Mouse (Mus musculus) MEL (cell line): ENCODE measurements at regions not wholly inside any gene's neighbourhood (a gene's known extent, or its start where the extent isn't known, plus 50 kb on each side); places are given as distances from the start of the nearest gene placed in this dataset.

ENCODE experiments used
- POLR2A ChIP-seq, 2 experiments: IDR thresholded peaks; 2 replicates each; pipeline ENCODE4 v1.6.1; 2011 to 2012; ENCODE audit warnings: low read length in 2 of 2, mild to moderate bottlenecking in 2 of 2, control low read depth in 1 of 2, improper control_type of control experiment in 1 of 2, low read depth in 1 of 2, moderate library complexity in 1 of 2; ENCODE audit not compliant: control insufficient read depth in 1 of 2, insufficient read depth in 1 of 2, poor library complexity in 1 of 2
- RAD21 ChIP-seq: IDR thresholded peaks from 2 replicates; pipeline ENCODE4 v1.6.1; 2011; ENCODE audit warnings: mild to moderate bottlenecking, low read depth, low read length, improper control_type of control experiment

- no peak for TF ChIP-seq RAD21
- no peak for TF ChIP-seq POLR2A (IDR thresholded peaks at IDR 0.05; ENCODE audit: control insufficient read depth in 1 of 2, insufficient read depth in 1 of 2, low read depth in 1 of 2, low read length in 2 of 2, poor library complexity in 1 of 2)
These were observed 738.6 kb upstream of the Fam160b2 start for GRCm38 (mm10) chr14:71338219-71338618.
